Mouse (Mus musculus) hindbrain, postnatal 0 days (tissue): ENCODE data around the gene Tcta. TPM values are rescaled to one million over a fixed set of nuclear protein-coding genes. Genes with fewer than 3 reads are reported as not detected.

ENCODE experiments used
- ATAC-seq: fragments of 200-750 bp; cut with Nextera tagmentation; 2 replicates; pipeline ENCODE4 v1.8.0; 2017; ENCODE audit warnings: mild to moderate bottlenecking, moderate TSS enrichment, moderate library complexity
- DNase-seq: peaks from one replicate; pipeline ENCODE4 v3.0.0-alpha.2; 2015; ENCODE audit warnings: low spot score
- H3K27ac ChIP-seq: fragments of 300-500 bp; sonication (generic); 2 replicates; pipeline ENCODE4 v1.5.1; 2014; ENCODE audit warnings: mild to moderate bottlenecking
- H3K27me3 ChIP-seq: fragments of 300-500 bp; sonication (generic); 2 replicates; pipeline ENCODE4 v1.6.1; 2014; ENCODE audit warnings: low read length, mixed read lengths; ENCODE audit not compliant: insufficient read depth
- H3K36me3 ChIP-seq: fragments of 300-500 bp; sonication (generic); 2 replicates; pipeline ENCODE4 v1.6.1; 2014; ENCODE audit warnings: low read length, mixed read lengths; ENCODE audit not compliant: insufficient read depth
- H3K4me1 ChIP-seq: fragments of 300-500 bp; sonication (generic); 2 replicates; pipeline ENCODE4 v1.6.1; 2014; ENCODE audit warnings: antibody characterized with exemption, low read length, mixed read lengths; ENCODE audit not compliant: insufficient read depth
- H3K4me2 ChIP-seq: fragments of 300-500 bp; sonication (generic); 2 replicates; pipeline ENCODE4 v1.6.1; 2014; ENCODE audit warnings: low read depth, mild to moderate bottlenecking, low read length, moderate library complexity, mixed read lengths
- H3K4me3 ChIP-seq: fragments of 300-500 bp; sonication (generic); 2 replicates; pipeline ENCODE4 v1.5.1; 2014; ENCODE audit warnings: low read length
- H3K9ac ChIP-seq: fragments of 300-500 bp; sonication (generic); replicated peaks from 2 replicates; pipeline ENCODE4 v1.6.1; 2014; ENCODE audit warnings: mild to moderate bottlenecking, low read length, moderate library complexity, mixed read lengths
- H3K9me3 ChIP-seq: fragments of 300-500 bp; sonication (generic); 2 replicates; pipeline ENCODE4 v1.6.1; 2016; ENCODE audit warnings: low read length, mixed read lengths
- CTCF ChIP-seq: IDR thresholded peaks from 2 replicates; pipeline ENCODE4 v1.5.1; 2016; ENCODE audit warnings: antibody characterized with exemption, control low read depth, low read depth
- WGBS: fragments of 180-500 bp; shearing (Covaris S2); extraction: QIAGEN DNeasy Blood & Tissue Kit; methylation state at CpG from one replicate; pipeline ENCODE4 v1.1.7; 2014; 5-methylcytosine and 5-hydroxymethylcytosine counted together
- polyA plus RNA-seq: library from polyadenylated mRNA; unstranded; fragments of >200 nt; fragmentation: Nextera tagmentation; extraction: Ambion mirVana; gene quantifications from 2 replicates; pipeline ENCODE4 v1.2.1, GENCODE M21; 2015
- total RNA-seq: library from RNA; depleted of rRNA; stranded (reverse); fragments of >200 nt; gene quantifications from 2 replicates; pipeline ENCODE4 v1.2.3, GENCODE M21; 2014; rRNA removed

The Tcta gene
- total RNA-seq (65.2 and 66.5 TPM in 2 replicates), polyA plus RNA-seq (79.4 and 80.3 TPM in 2 replicates)

GRCm38 (mm10) chr9:108305629-108306520 lies at the start of gene Tcta, which contains the start of gene Rhoa:
Gene Tcta (minus strand): TSS chr9:108306160.
Gene Rhoa (plus strand): TSS chr9:108306129.
- Histone ChIP-seq H3K9me3 (no peaks in the 10 kb centered on the region), H3K4me1 (peaks cover 21% of the 10 kb centered on the region), H3K36me3 (0 out of 2 replicates have a peak, but pooled peaks cover 5% of the 10 kb centered on the region), H3K4me2 (peak within 1 kb of the TSS; percentile 96), H3K27me3 (no peaks in the 10 kb centered on the region), H3K27ac (peak within 1 kb of the TSS; percentile 99), H3K4me3 (peak within 1 kb of the TSS; percentile 92), H3K9ac (peak within 1 kb of the TSS; percentile 97)
- ATAC-seq (peak; percentile 98), DNase-seq (peak; percentile 100)
- no peak for TF ChIP-seq CTCF
- WGBS = under 1% methylated on average over 77 of the region's 81 CpGs

- H3K4me3 ChIP-seq = no peak overlapping the region
- no peak for ATAC-seq
Observed at GRCm38 (mm10) chr9:108349727-108350126, 43.8 kb upstream of the Tcta start.

DNA sequence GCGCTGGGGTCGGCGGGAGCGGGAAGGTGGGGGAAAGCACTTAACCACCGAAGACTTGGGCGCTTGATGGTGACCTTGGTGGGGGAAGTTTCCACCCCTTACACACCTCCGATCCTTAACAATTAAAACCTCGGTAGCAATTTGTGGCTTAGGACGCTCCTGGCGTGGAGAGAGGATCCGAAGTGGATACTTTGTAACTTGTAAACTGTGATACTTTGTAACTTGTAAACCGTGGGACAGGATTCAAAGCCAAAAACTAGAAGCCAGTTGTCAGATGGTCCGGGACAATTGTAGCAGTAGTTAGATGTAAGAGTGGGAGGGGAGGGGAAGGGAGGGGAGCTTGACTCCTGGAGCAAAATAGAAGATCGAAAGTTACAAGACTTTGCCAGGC lies 42.3 kb upstream of the Tcta start:
- no peak for ATAC-seq
- no peak for TF ChIP-seq CTCF
- Histone ChIP-seq H3K27ac (peak overlapping the region; percentile 92), H3K36me3 (peaks cover 17% of the 10 kb centered on the region), H3K4me1 (peaks cover 11% of the 10 kb centered on the region), H3K27me3 (no peaks in the 10 kb centered on the region), H3K4me2 (peak overlapping the region; percentile 73), H3K9ac (peak overlapping the region; percentile 73), H3K9me3 (no peaks in the 10 kb centered on the region), H3K4me3 (peak overlapping the region; percentile 75)
- no peak for DNase-seq
- 7% methylated on average over 14 of the region's 14 CpGs for WGBS

More at GRCm38 (mm10) chr9:108349727-108350126, 43.8 kb upstream of the Tcta start:
- Histone ChIP-seq H3K36me3 (peaks cover 32% of the 10 kb centered on the region), H3K27ac (no peak overlapping the region), H3K4me1 (peaks cover 11% of the 10 kb centered on the region), H3K27me3 (no peaks in the 10 kb centered on the region), H3K4me2 (no peak overlapping the region), H3K9ac (no peak overlapping the region), H3K9me3 (no peaks in the 10 kb centered on the region)
- TF ChIP-seq CTCF = no peak
- DNase-seq = no peak
- 95% methylated on average over 3 of the region's 4 CpGs for WGBS

DNA sequence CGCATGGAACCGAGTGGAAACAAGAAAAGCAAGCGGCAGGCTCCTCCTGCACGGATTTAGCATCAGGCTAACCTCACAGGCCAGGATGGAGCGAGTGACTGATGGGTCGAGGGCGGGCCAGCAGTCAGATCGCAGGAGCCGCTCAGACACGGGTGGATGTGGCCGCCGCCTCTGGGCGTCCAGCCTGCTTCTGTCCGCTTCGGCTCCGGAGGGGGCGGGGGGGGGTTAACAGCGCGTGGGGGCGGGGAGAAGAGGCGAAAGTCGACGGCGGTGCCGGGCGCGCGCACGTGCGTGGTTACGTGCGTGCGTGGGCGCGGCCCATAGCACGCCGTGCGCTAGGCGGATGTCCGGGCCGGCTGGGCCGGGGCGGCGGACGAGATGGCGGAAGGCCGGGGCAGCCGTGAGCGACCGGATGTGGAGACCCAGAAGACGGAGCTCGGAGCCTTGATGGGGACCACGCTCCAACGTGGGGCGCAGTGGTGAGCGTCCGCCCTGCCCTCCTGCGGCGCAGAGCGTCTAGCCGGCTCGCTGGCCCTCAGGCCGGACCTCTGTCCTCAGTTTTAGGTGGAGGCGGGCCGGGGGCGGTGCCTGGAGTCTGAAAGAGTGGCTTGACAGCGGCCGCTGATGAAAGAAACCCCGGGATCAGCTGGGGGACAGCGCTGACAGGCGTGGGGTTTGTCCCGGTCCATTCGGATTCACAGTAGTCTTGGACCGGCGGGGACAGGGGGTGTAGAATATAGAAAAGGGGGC lies 41.8 kb upstream of the Tcta start, which contains the start of gene Usp4:
Usp4 (plus strand) TSS at position 314 of the 750 bp plus-strand sequence.
- Histone ChIP-seq H3K4me3 (peak within 1 kb of the TSS; percentile 75), H3K9ac (peak within 1 kb of the TSS; percentile 73), H3K4me1 (peaks cover 11% of the 10 kb centered on the region), H3K9me3 (no peaks in the 10 kb centered on the region), H3K4me2 (peak within 1 kb of the TSS; percentile 73), H3K27ac (peak within 1 kb of the TSS; percentile 92), H3K27me3 (no peaks in the 10 kb centered on the region), H3K36me3 (peaks cover 12% of the 10 kb centered on the region; the same call in 1 of the 2 replicates)
- TF ChIP-seq CTCF = no peak
- DNase-seq = peak; percentile 98
- peak; percentile 97 for ATAC-seq
- WGBS = under 1% methylated on average over 75 of the region's 75 CpGs

DNA sequence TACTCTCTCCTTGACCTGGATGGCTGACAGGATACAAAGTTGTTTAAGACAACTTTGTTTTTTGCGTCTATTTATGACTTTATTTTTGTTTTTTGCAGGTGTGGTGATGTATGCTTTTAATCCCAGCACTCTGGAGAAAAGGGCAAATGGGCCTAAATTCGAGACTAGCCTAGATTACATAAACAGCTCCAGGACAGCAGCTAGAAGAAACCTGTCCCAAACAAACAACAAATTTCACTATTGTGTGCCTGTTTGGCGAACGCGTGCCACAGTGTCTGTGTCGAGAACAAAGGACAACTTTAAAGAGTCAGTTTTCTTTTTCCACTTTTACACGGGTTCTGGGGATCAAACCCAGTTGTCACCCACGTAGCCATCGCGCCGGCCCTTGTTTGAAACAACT lies 41.1 kb upstream of the Tcta start:
- Histone ChIP-seq H3K4me2 (peak overlapping the region; percentile 73), H3K9ac (peak overlapping the region; percentile 73), H3K27ac (peak overlapping the region; percentile 92), H3K36me3 (peaks cover 5% of the 10 kb centered on the region; the same call in 1 of the 2 replicates), H3K9me3 (no peaks in the 10 kb centered on the region), H3K27me3 (no peaks in the 10 kb centered on the region), H3K4me3 (peak overlapping the region; percentile 75), H3K4me1 (peaks cover 11% of the 10 kb centered on the region)
- TF ChIP-seq CTCF = no peak
- WGBS = 5% methylated on average over 11 of the region's 11 CpGs
- ATAC-seq (no peak), DNase-seq (no peak)

- WGBS = 73% methylated on average over 4 of the region's 4 CpGs
- TF ChIP-seq CTCF = no peak
Observed at GRCm38 (mm10) chr9:108344471-108344870, 38.5 kb upstream of the Tcta start.

More at GRCm38 (mm10) chr9:108344471-108344870, 38.5 kb upstream of the Tcta start:
- H3K27me3 ChIP-seq = no peaks in the 10 kb centered on the region
- no peak overlapping the region for H3K9ac ChIP-seq
- ATAC-seq = no peak
- no peak for DNase-seq
- no peaks in the 10 kb centered on the region for H3K36me3 ChIP-seq
- H3K4me1 ChIP-seq = peaks cover 21% of the 10 kb centered on the region
- no peak overlapping the region for H3K27ac ChIP-seq
- no peak overlapping the region for H3K4me3 ChIP-seq
- H3K4me2 ChIP-seq = no peak overlapping the region
- H3K9me3 ChIP-seq = no peaks in the 10 kb centered on the region
